11 mouse cellular contexts compared by ENCODE assay signal in the genomic region with DNA sequence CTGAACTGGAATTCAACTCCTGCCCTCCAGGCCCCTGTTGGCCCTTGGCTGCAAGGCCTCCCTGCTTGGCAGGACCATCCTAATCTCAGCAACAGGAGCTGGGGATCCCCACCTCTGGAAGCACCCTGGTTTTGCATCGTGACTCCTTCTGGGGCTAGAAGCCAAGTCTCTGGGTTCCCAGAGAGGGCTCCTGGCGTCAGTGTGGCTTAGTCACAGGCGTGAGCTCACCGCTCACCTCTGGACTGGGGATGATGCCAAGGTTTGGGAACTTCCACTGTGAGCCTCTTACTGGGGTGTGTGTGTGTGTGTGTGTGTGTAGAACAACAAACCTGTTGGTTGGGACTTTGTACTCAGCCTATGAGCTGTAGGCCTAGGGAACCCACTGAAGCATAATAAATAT. TPM values are rescaled to one million over a fixed set of nuclear protein-coding genes. Genes with fewer than 3 reads are reported as not detected.
A peak's percentile ranks its signal among the peaks of the same experiment; 100 is the strongest.
DNase-seq lines count a peak whose midpoint lies in the region; ATAC-seq and TF ChIP-seq lines count a peak whose summit lies in the region.
"Had no signal": no experiment of that assay in that cellular context is flagged by ENCODE, and none has a peak within 500 bp of the region (broad histone marks: within the 10 kb centered on the region; RNA-seq: fewer than 3 reads in every experiment).

No protein-coding gene starts in this region.

- H3K4me3 ChIP-seq in heart, postnatal 0 days (ENCODE audit: low read depth, low read length): no peak overlapping the region
- no peak overlapping the region for H3K4me3 ChIP-seq in limb, embryonic 14.5 days (replicated peaks; ENCODE audit: low read length)
- H3K4me3 ChIP-seq: embryonic facial prominence, embryonic 13.5 days; hindbrain, embryonic 10.5 days had no signal

- TF ChIP-seq CTCF in heart, postnatal 0 days (IDR thresholded peaks at IDR 0.05; ENCODE audit: low read depth): no peak

- WGBS in heart, postnatal 0 days: 20% methylated on average over 4 of the region's 4 CpGs
- 76% methylated on average over 4 of the region's 4 CpGs for WGBS in limb, embryonic 14.5 days

- H3K27ac ChIP-seq in heart, postnatal 0 days (ENCODE audit: low read depth): peak overlapping the region; percentile 78
- H3K27ac ChIP-seq in limb, embryonic 14.5 days (replicated peaks; ENCODE audit: low read depth, low read length): 0 out of 2 replicates have a peak overlapping the region, but pooled peaks have one; percentile 13
- H3K27ac ChIP-seq: embryonic facial prominence, embryonic 13.5 days had no signal

- H3K4me1 ChIP-seq in heart, postnatal 0 days (ENCODE audit: control insufficient read depth, insufficient read depth): peaks cover 82% of the 10 kb centered on the region
- peaks cover 22% of the 10 kb centered on the region for H3K4me1 ChIP-seq in limb, embryonic 14.5 days (ENCODE audit: control insufficient read depth, insufficient read depth, low read length)

- no peak for TF ChIP-seq EP300 in heart, postnatal 0 days (IDR thresholded peaks at IDR 0.05; ENCODE audit: low read depth)

- H3K27me3 ChIP-seq in heart, postnatal 0 days (ENCODE audit: control insufficient read depth, insufficient read depth, low read length): 0 out of 2 replicates have a peak, but pooled peaks cover 4% of the 10 kb centered on the region
- H3K27me3 ChIP-seq in limb, embryonic 14.5 days (ENCODE audit: control insufficient read depth, insufficient read depth, low read length): no peaks in the 10 kb centered on the region

- TF ChIP-seq POLR2A in limb, embryonic 14.5 days (IDR thresholded peaks at IDR 0.05; ENCODE audit: borderline replicate concordance, extremely low read depth, insufficient read depth, insufficient read length): no peak

- peak; percentile 66 for ATAC-seq in heart, postnatal 0 days (ENCODE audit: insufficient read depth, low read depth)
- ATAC-seq in limb, embryonic 14.5 days (ENCODE audit: low FRiP score, low read depth): peak; percentile 48; the same call in 1 of the 2 replicates

- peak; percentile 71 for DNase-seq in MN1 (ENCODE audit: low spot score)
- DNase-seq in adrenal gland, adult 2 months: peak; percentile 86
- peak; percentile 74 for DNase-seq in heart, postnatal 0 days (ENCODE audit: low spot score)
- peak; percentile 47 for DNase-seq in limb, embryonic 14.5 days (ENCODE audit: low spot score)
- no peak for DNase-seq in spleen, postnatal 10 days (ENCODE audit: low spot score in 2 of 2)
- no peak for DNase-seq in embryo, embryonic 11 days
- no peak for DNase-seq in frontal cortex, postnatal 14 days (ENCODE audit: low spot score in 2 of 2)
- DNase-seq in T-cell, adult 2 months (ENCODE audit: low spot score): no peak
- DNase-seq: right cerebral cortex, adult 18-20 months had no signal

- no peak overlapping the region for H3K9ac ChIP-seq in heart, postnatal 0 days (replicated peaks; ENCODE audit: low read depth, low read length)
- H3K9ac ChIP-seq in limb, embryonic 14.5 days (ENCODE audit: low read depth, low read length, severe bottlenecking): no peak overlapping the region
- H3K9ac ChIP-seq: embryonic facial prominence, embryonic 13.5 days had no signal

- no peaks in the 10 kb centered on the region for H3K36me3 ChIP-seq in heart, postnatal 0 days (replicated peaks; ENCODE audit: control insufficient read depth, insufficient read depth, low read length)
- no peaks in the 10 kb centered on the region for H3K36me3 ChIP-seq in limb, embryonic 14.5 days (ENCODE audit: control insufficient read depth, insufficient read depth, low read length)
- H3K36me3 ChIP-seq: embryonic facial prominence, embryonic 13.5 days; hindbrain, embryonic 10.5 days had no signal

- H3K9me3 ChIP-seq in heart, postnatal 0 days (replicated peaks; ENCODE audit: control insufficient read depth, low read length): no peaks in the 10 kb centered on the region
- no peaks in the 10 kb centered on the region for H3K9me3 ChIP-seq in limb, embryonic 14.5 days (ENCODE audit: control insufficient read depth, low read length)
- H3K9me3 ChIP-seq: embryonic facial prominence, embryonic 13.5 days; hindbrain, embryonic 10.5 days had no signal

- no peak overlapping the region for H3K4me2 ChIP-seq in heart, postnatal 0 days (ENCODE audit: low read depth, low read length)
- no peak overlapping the region for H3K4me2 ChIP-seq in limb, embryonic 14.5 days (replicated peaks; ENCODE audit: low read depth, low read length, severe bottlenecking)
- H3K4me2 ChIP-seq: embryonic facial prominence, embryonic 13.5 days had no signal

RNA-seq across cellular contexts. Expression of gene Dab2ip, which starts 31.7 kb away (rescaled TPM):
- 10 to 100 TPM; 69.4 to 82.3 TPM for total RNA-seq in adrenal gland, adult 2 months (2021)
- polyA plus RNA-seq in adrenal gland, adult 2 months (2012; rRNA removed): 191 and 192 TPM in 2 replicates
- 57.7 and 61.1 TPM in 2 replicates for total RNA-seq in heart, postnatal 0 days (2014; rRNA removed; ENCODE audit: low replicate concordance)
- 23.8 and 23.9 TPM in 2 replicates for polyA plus RNA-seq in heart, postnatal 0 days (2015; fragmentation: Nextera tagmentation; extraction: Ambion mirVana)
- polyA plus RNA-seq in limb, embryonic 14.5 days (2012; rRNA removed): 69.8 and 89.3 TPM in 2 replicates
- polyA plus RNA-seq in limb, embryonic 14.5 days (2014; fragmentation: Nextera tagmentation; extraction: Ambion mirVana): 62.2 and 69.8 TPM in 2 replicates

Comparison
In these comparisons a context has a peak if more than half of its experiments do, and no peak if none do; other contexts are left out.
1. DNase-seq: peak in MN1 (single experiment), adrenal gland, adult 2 months (single experiment), heart, postnatal 0 days (single experiment) and limb, embryonic 14.5 days (single experiment); none in spleen, postnatal 10 days (0 of 2), embryo, embryonic 11 days (single experiment), frontal cortex, postnatal 14 days (0 of 2) and T-cell, adult 2 months (single experiment).